Mouse (Mus musculus): ENCODE results near the gene Fam89b. TPM values are rescaled to one million over a fixed set of nuclear protein-coding genes. Genes with fewer than 3 reads are reported as not detected.

The Fam89b gene
- total and polyA plus RNA-seq, 3 experiments, result 29.6 to 60.2 TPM; not detected in 1

DNA sequence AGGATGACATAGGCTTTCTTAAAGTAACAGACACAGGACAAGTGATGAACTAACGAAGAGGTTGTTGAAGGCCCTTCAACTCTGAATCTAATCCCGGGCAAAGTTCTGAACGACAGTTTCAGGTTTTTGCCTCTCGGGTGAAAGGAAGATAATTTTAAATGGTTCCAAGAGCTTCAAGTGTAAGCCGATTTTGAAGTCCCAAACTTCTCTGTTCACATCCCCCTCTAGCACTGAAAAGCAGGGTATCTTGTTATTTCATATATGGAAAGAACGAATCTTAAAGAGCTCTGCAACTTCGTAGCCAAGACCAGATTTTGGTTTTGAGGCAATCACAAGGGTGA lies 40.4 kb downstream of the Fam89b start:
- Histone ChIP-seq H3K4me1 (ENCODE audit: control insufficient read depth in 1 of 2, insufficient read depth in 2 of 2, low read length in 2 of 2) (peaks cover 2 to 24% of the 10 kb centered on the region in 2 experiments; a peak in 3 of 4 replicates), H3K27ac (ENCODE audit: control insufficient read depth, low read depth, low read length) (peak overlapping the region; percentile 94), H3K9me3 (replicated peaks; ENCODE audit: insufficient read depth, low read length) (no peaks in the 10 kb centered on the region), H3K27me3 (ENCODE audit: control insufficient read depth in 1 of 2, insufficient read depth in 2 of 2, low read length in 2 of 2) (no peaks in the 10 kb centered on the region), H3K4me3 (ENCODE audit: control insufficient read depth in 1 of 2, insufficient read depth in 1 of 2, low read depth in 2 of 2, low read length in 2 of 2) (peak overlapping the region; percentile 89 to 99), H3K36me3 (ENCODE audit: control insufficient read depth in 1 of 2, insufficient read depth in 2 of 2, low read length in 2 of 2) (peaks cover 0 to 9% of the 10 kb centered on the region in 2 experiments; a peak in 2 of 4 replicates), H3K9ac (ENCODE audit: control insufficient read depth, low read depth, low read length, poor library complexity, severe bottlenecking) (peak overlapping the region; percentile 72), H3K79me2 (ENCODE audit: control insufficient read depth, insufficient read depth, low read length, poor library complexity) (peaks cover 44% of the 10 kb centered on the region)
- no peak; the same call in 1 of the 2 replicates for TF ChIP-seq SIN3A (IDR thresholded peaks at IDR 0.05; ENCODE audit: low read length)
- no peak for TF ChIP-seq NELFE (IDR thresholded peaks at IDR 0.05; ENCODE audit: low read depth, low read length)
- TF ChIP-seq RCOR1 (IDR thresholded peaks at IDR 0.05; ENCODE audit: low read depth, low read length), result no peak
- no peak for TF ChIP-seq ZMIZ1 (IDR thresholded peaks at IDR 0.05; ENCODE audit: low read depth, low read length)
- TF ChIP-seq MAFK (IDR thresholded peaks at IDR 0.05; ENCODE audit: borderline replicate concordance, low read depth, low read length), result no peak
- no peak for TF ChIP-seq JUND (IDR thresholded peaks at IDR 0.05; ENCODE audit: low read depth, low read length)
- no peak for TF ChIP-seq TCF12 (IDR thresholded peaks at IDR 0.05; ENCODE audit: low read depth, low read length)
- no peak for TF ChIP-seq CTCF (IDR thresholded peaks at IDR 0.05 in 2 of 3, conservative IDR thresholded peaks at IDR 0.05 in 1 of 3; ENCODE audit: control insufficient read depth in 1 of 3, insufficient read depth in 1 of 3, low read depth in 2 of 3, low read length in 3 of 3, poor library complexity in 1 of 3, severe bottlenecking in 1 of 3)
- no peak for TF ChIP-seq USF1 (IDR thresholded peaks at IDR 0.05; ENCODE audit: low read depth, low read length)
- TF ChIP-seq E2F4 (IDR thresholded peaks at IDR 0.05; ENCODE audit: borderline replicate concordance, low read depth, low read length), result no peak
- TF ChIP-seq MEF2A (IDR thresholded peaks at IDR 0.05; ENCODE audit: extremely low read depth, insufficient replicate concordance, low read depth, low read length, poor library complexity, severe bottlenecking), result no peak
- TF ChIP-seq MAZ (IDR thresholded peaks at IDR 0.05; ENCODE audit: low read depth, low read length), result no peak
- no peak for TF ChIP-seq GATA1 (IDR thresholded peaks at IDR 0.05; ENCODE audit: low read depth, low read length)
- TF ChIP-seq MYB (IDR thresholded peaks at IDR 0.05; ENCODE audit: low read depth, low read length), result no peak
- TF ChIP-seq ZC3H11A (IDR thresholded peaks at IDR 0.05; ENCODE audit: low read depth, low read length), result no peak
- no peak for DNase-seq (ENCODE audit: low read depth, low spot score)

DNA sequence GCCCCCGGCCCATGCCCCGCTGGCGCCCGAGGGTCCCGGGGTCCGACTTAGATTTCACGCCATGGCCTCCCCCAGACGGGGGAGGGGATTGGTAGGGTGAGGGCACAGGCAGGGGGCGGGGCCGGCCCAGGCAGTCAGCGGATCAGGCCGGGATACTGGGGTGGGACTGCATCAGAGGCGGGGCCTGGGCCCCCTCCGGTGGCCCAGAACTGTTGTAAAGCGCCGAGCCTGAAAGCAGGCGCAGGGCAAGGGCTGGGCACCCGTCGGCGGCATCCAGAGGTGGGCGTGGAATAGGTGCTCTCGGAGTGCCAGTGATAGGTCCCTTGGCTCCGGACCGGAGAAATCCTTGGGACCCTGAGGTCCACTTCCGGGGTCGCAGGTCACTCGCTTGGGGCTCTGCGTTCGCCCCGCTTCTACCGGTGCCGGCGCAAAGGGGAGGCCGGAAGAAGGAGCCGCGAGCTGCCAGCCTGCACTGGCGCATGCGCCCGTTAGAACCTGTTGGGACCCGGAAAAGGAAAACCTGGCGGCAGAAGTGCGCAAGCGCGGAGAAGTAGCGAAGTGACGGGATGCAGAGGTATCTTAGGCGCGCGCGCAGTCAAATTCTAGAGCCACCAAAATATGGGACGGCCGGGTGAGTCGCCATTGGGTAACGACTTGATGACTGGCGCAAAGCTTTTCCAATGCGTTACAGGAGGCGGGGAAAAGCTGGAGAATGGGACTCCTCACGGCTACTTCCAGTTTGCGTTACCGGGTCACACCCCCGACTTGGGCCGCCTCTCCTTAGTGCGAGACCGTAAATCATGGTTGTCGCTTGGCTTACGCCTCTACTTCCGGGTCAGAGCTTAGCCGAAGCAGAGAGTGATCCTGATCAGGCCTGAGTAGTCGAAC lies 41.0 kb downstream of the Fam89b start, which contains the start of the genes Map3k11 and Pcnx3:
TSS of gene Map3k11 (plus strand) at position 543 of the 888 bp plus-strand sequence.
TSS of gene Pcnx3 (minus strand) at position 709 of the 888 bp plus-strand sequence.
- peaks cover 2 to 24% of the 10 kb centered on the region in 2 experiments; a peak in 3 of 4 replicates for H3K4me1 ChIP-seq (ENCODE audit: control insufficient read depth in 1 of 2, insufficient read depth in 2 of 2, low read length in 2 of 2)
- H3K9ac ChIP-seq (ENCODE audit: control insufficient read depth, low read depth, low read length, poor library complexity, severe bottlenecking), result peak within 1 kb of the TSS; percentile 91
- TF ChIP-seq NRF1 (IDR thresholded peaks at IDR 0.05; ENCODE audit: insufficient read depth, low read depth, low read length, poor library complexity, severe bottlenecking) (peak; percentile 92), RAD21 (IDR thresholded peaks at IDR 0.05; ENCODE audit: low read depth, low read length) (no peak), CHD2 (IDR thresholded peaks at IDR 0.05; ENCODE audit: low read length) (peak; percentile 67), ETS1 (IDR thresholded peaks at IDR 0.05; ENCODE audit: low read depth, low read length) (peak; percentile 69), ZNF384 (IDR thresholded peaks at IDR 0.05; ENCODE audit: low read depth, low read length) (no peak), MAX (IDR thresholded peaks at IDR 0.05; ENCODE audit: low read length) (peak; percentile 59), ELF1 (IDR thresholded peaks at IDR 0.05; ENCODE audit: low read depth, low read length) (peak; percentile 93), USF2 (IDR thresholded peaks at IDR 0.05; ENCODE audit: borderline replicate concordance in 1 of 2, insufficient read depth in 1 of 2, low read depth in 1 of 2, low read length in 2 of 2) (no peak), MEF2A (IDR thresholded peaks at IDR 0.05; ENCODE audit: extremely low read depth, insufficient replicate concordance, low read depth, low read length, poor library complexity, severe bottlenecking) (no peak), HCFC1 (IDR thresholded peaks at IDR 0.05; ENCODE audit: low read depth, low read length) (peak; percentile 88), USF1 (IDR thresholded peaks at IDR 0.05; ENCODE audit: low read depth, low read length) (peak; percentile 9; the same call in 1 of the 2 replicates), KAT2A (conservative IDR thresholded peaks at IDR 0.05; ENCODE audit: low read depth, low read length) (peak; percentile 85), POLR2AphosphoS5 (IDR thresholded peaks at IDR 0.05; ENCODE audit: borderline replicate concordance, low read depth, low read length) (no peak), MYC (IDR thresholded peaks at IDR 0.05; ENCODE audit: low read depth, low read length) (peak; percentile 56; the same call in 1 of the 2 replicates), POLR2A (IDR thresholded peaks at IDR 0.05; ENCODE audit: control insufficient read depth in 1 of 2, insufficient read depth in 1 of 2, low read depth in 1 of 2, low read length in 2 of 2, poor library complexity in 1 of 2) (peak; percentile 63 to 73; a peak in 3 of 4 replicates), MAFK (IDR thresholded peaks at IDR 0.05; ENCODE audit: borderline replicate concordance, low read depth, low read length) (no peak), MAZ (IDR thresholded peaks at IDR 0.05; ENCODE audit: low read depth, low read length) (no peak), CTCF (IDR thresholded peaks at IDR 0.05 in 2 of 3, conservative IDR thresholded peaks at IDR 0.05 in 1 of 3; ENCODE audit: control insufficient read depth in 1 of 3, insufficient read depth in 1 of 3, low read depth in 2 of 3, low read length in 3 of 3, poor library complexity in 1 of 3, severe bottlenecking in 1 of 3) (no peak)

More for the DNA sequence above, 41.0 kb downstream of the Fam89b start, which contains the start of the genes Map3k11 and Pcnx3:
- Histone ChIP-seq H3K79me2 (ENCODE audit: control insufficient read depth, insufficient read depth, low read length, poor library complexity) (peaks cover 44% of the 10 kb centered on the region), H3K27me3 (ENCODE audit: control insufficient read depth in 1 of 2, insufficient read depth in 2 of 2, low read length in 2 of 2) (no peaks in the 10 kb centered on the region), H3K36me3 (ENCODE audit: control insufficient read depth in 1 of 2, insufficient read depth in 2 of 2, low read length in 2 of 2) (peaks cover 2 to 9% of the 10 kb centered on the region in 2 experiments; a peak in 2 of 4 replicates), H3K9me3 (replicated peaks; ENCODE audit: insufficient read depth, low read length) (no peaks in the 10 kb centered on the region), H3K27ac (ENCODE audit: control insufficient read depth, low read depth, low read length) (peak within 1 kb of the TSS; percentile 94), H3K4me3 (ENCODE audit: control insufficient read depth in 1 of 2, insufficient read depth in 1 of 2, low read depth in 2 of 2, low read length in 2 of 2) (peak within 1 kb of the TSS; percentile 89 to 99)
- peak; percentile 99 for DNase-seq (ENCODE audit: low read depth, low spot score)
